Mouse (Mus musculus) limb, embryonic 11.5 days (tissue): ENCODE measurements around the gene Bdkrb2. TPM values are rescaled to one million over a fixed set of nuclear protein-coding genes. Genes with fewer than 3 reads are reported as not detected.
A peak's percentile ranks its signal among the peaks of the same experiment; 100 is the strongest.

Experiments used
- ATAC-seq: fragments of 200-750 bp; cut with Nextera tagmentation; 2 replicates; pipeline ENCODE4 v1.8.0; 2017; ENCODE audit warnings: low read depth; ENCODE audit not compliant: insufficient number of reproducible peaks, low FRiP score, low TSS enrichment
- DNase-seq: peaks from one replicate; pipeline ENCODE4 v3.0.0-alpha.2; 2015; ENCODE audit warnings: low spot score
- H3K27ac ChIP-seq: fragments of 300-500 bp; sonication (generic); replicated peaks from 2 replicates; pipeline ENCODE4 v1.5.1; 2014; ENCODE audit warnings: low read depth, mild to moderate bottlenecking, low read length
- H3K27me3 ChIP-seq: fragments of 300-500 bp; sonication (generic); 2 replicates; pipeline ENCODE4 v1.6.1; 2014; ENCODE audit warnings: mild to moderate bottlenecking, low read length, mixed read lengths; ENCODE audit not compliant: control insufficient read depth, insufficient read depth
- H3K36me3 ChIP-seq: fragments of 300-500 bp; sonication (generic); 2 replicates; pipeline ENCODE4 v1.6.1; 2014; ENCODE audit warnings: mild to moderate bottlenecking, low read length, moderate library complexity, mixed read lengths; ENCODE audit not compliant: control insufficient read depth, insufficient read depth
- H3K4me1 ChIP-seq: fragments of 300-500 bp; sonication (generic); 2 replicates; pipeline ENCODE4 v1.6.1; 2014; ENCODE audit warnings: low read length, mixed read lengths; ENCODE audit not compliant: control insufficient read depth, insufficient read depth
- H3K4me2 ChIP-seq: fragments of 300-500 bp; sonication (generic); 2 replicates; pipeline ENCODE4 v1.6.1; 2014; ENCODE audit warnings: low read depth, mild to moderate bottlenecking, moderate library complexity; ENCODE audit not compliant: severe bottlenecking
- H3K4me3 ChIP-seq: fragments of 300-500 bp; sonication (generic); 2 replicates; pipeline ENCODE4 v1.5.1; 2014; ENCODE audit warnings: low read depth, low read length
- H3K9ac ChIP-seq: fragments of 300-500 bp; sonication (generic); 2 replicates; pipeline ENCODE4 v1.6.1; 2014; ENCODE audit warnings: mild to moderate bottlenecking, low read length
- H3K9me3 ChIP-seq: fragments of 300-500 bp; sonication (generic); 2 replicates; pipeline ENCODE4 v1.6.1; 2016; ENCODE audit warnings: low read length; ENCODE audit not compliant: control insufficient read depth
- WGBS: fragments of 180-500 bp; shearing (Covaris S2); extraction: QIAGEN DNeasy Blood & Tissue Kit; methylation state at CpG from one replicate; pipeline ENCODE4 v1.1.7; 2014; 5-methylcytosine and 5-hydroxymethylcytosine counted together
- polyA plus RNA-seq: library from polyadenylated mRNA; unstranded; fragments of >200 nt; fragmentation: Nextera tagmentation; extraction: Ambion mirVana; gene quantifications from 2 replicates; pipeline ENCODE4 v1.2.1, GENCODE M21; 2014

The Bdkrb2 gene
- polyA plus RNA-seq, 1 experiment from 2014 or later = 0.28 TPM

- 78% methylated on average over 4 of the region's 4 CpGs for WGBS
- DNase-seq (no peak), ATAC-seq (no peak)
- Histone ChIP-seq H3K4me3 (no peak overlapping the region), H3K9me3 (no peaks in the 10 kb centered on the region), H3K9ac (no peak overlapping the region), H3K36me3 (no peaks in the 10 kb centered on the region), H3K27ac (no peak overlapping the region), H3K4me2 (no peak overlapping the region), H3K27me3 (no peaks in the 10 kb centered on the region), H3K4me1 (peaks cover 4% of the 10 kb centered on the region; the same call in 1 of the 2 replicates)
Observed at GRCm38 (mm10) chr12:105549835-105550802, 12.9 kb upstream of the Bdkrb2 start.

DNA sequence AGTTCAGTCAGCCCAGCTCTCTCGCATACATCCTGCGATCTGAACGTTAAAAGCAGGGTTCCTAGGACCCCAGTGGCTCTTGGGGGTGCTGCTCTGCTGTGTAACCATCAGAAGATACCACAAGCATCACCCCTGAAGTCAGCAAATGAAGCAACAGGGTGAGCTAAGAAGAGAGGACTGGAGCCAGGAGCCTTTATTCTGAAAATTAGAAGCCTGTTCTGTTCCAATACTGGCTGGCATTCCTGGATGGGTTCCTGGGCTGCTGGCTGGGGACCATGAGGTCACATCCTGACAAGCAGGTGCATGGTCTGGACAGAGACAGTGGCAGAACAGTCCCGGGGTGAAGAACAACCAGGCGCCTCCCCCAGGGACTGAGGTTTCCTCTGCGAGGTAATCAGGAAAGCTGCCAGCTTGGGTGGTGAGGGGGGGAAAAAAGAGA, 11.5 kb upstream of the Bdkrb2 start:
- H3K9ac ChIP-seq = no peak overlapping the region
- H3K36me3 ChIP-seq = no peaks in the 10 kb centered on the region
- no peak overlapping the region for H3K4me3 ChIP-seq
- no peak overlapping the region for H3K4me2 ChIP-seq
- H3K4me1 ChIP-seq = no peaks in the 10 kb centered on the region
- 75% methylated on average over 6 of the region's 6 CpGs for WGBS
- no peaks in the 10 kb centered on the region for H3K27me3 ChIP-seq
- ATAC-seq = no peak
- DNase-seq = no peak
- no peak overlapping the region for H3K27ac ChIP-seq
- no peaks in the 10 kb centered on the region for H3K9me3 ChIP-seq

GRCm38 (mm10) chr12:105554151-105554772, 8.8 kb upstream of the Bdkrb2 start:
- H3K27ac ChIP-seq = no peak overlapping the region
- WGBS = 80% methylated on average over 8 of the region's 8 CpGs

GRCm38 (mm10) chr12:105555172-105555571, 7.9 kb upstream of the Bdkrb2 start:
- ATAC-seq = no peak
- DNase-seq = no peak
- 55% methylated on average over 5 of the region's 5 CpGs for WGBS
- Histone ChIP-seq H3K27ac (no peak overlapping the region), H3K9ac (no peak overlapping the region), H3K9me3 (no peaks in the 10 kb centered on the region), H3K27me3 (no peaks in the 10 kb centered on the region), H3K4me2 (no peak overlapping the region), H3K36me3 (no peaks in the 10 kb centered on the region), H3K4me1 (no peaks in the 10 kb centered on the region), H3K4me3 (no peak overlapping the region)

More at GRCm38 (mm10) chr12:105554151-105554772, 8.8 kb upstream of the Bdkrb2 start:
- no peak overlapping the region for H3K9ac ChIP-seq
- no peak overlapping the region for H3K4me3 ChIP-seq
- H3K27me3 ChIP-seq = no peaks in the 10 kb centered on the region
- DNase-seq (no peak), ATAC-seq (no peak)
- H3K4me1 ChIP-seq = no peaks in the 10 kb centered on the region
- H3K36me3 ChIP-seq = no peaks in the 10 kb centered on the region
- H3K9me3 ChIP-seq = no peaks in the 10 kb centered on the region
- no peak overlapping the region for H3K4me2 ChIP-seq

GRCm38 (mm10) chr12:105557250-105557925, 5.6 kb upstream of the Bdkrb2 start:
- Histone ChIP-seq H3K4me2 (no peak overlapping the region), H3K4me1 (no peaks in the 10 kb centered on the region), H3K27ac (no peak overlapping the region), H3K9ac (no peak overlapping the region), H3K9me3 (no peaks in the 10 kb centered on the region), H3K27me3 (peaks cover 4% of the 10 kb centered on the region; the same call in 1 of the 2 replicates), H3K4me3 (no peak overlapping the region), H3K36me3 (no peaks in the 10 kb centered on the region)
- WGBS = 58% methylated on average over 7 of the region's 7 CpGs
- no peak for DNase-seq
- ATAC-seq = no peak

- H3K27ac ChIP-seq = no peak overlapping the region
- H3K27me3 ChIP-seq = peaks cover 25% of the 10 kb centered on the region
- H3K36me3 ChIP-seq = no peaks in the 10 kb centered on the region
- H3K4me3 ChIP-seq = no peak overlapping the region
- DNase-seq (no peak), ATAC-seq (no peak)
- no peak overlapping the region for H3K4me2 ChIP-seq
- H3K9ac ChIP-seq = no peak overlapping the region
- 56% methylated on average over 8 of the region's 8 CpGs for WGBS
- peaks cover 13% of the 10 kb centered on the region; the same call in 1 of the 2 replicates for H3K4me1 ChIP-seq
- H3K9me3 ChIP-seq = no peaks in the 10 kb centered on the region
Observed at GRCm38 (mm10) chr12:105561007-105561534, 2.0 kb upstream of the Bdkrb2 start.

GRCm38 (mm10) chr12:105562056-105562820, 788 bp upstream of the Bdkrb2 start:
- H3K27me3 ChIP-seq = peaks cover 25% of the 10 kb centered on the region
- H3K36me3 ChIP-seq = no peaks in the 10 kb centered on the region
- DNase-seq (no peak), ATAC-seq (no peak)
- H3K4me3 ChIP-seq = peak overlapping the region; percentile 30; the same call in 1 of the 2 replicates
- H3K9me3 ChIP-seq = no peaks in the 10 kb centered on the region
- no peak overlapping the region for H3K27ac ChIP-seq
- 32% methylated on average over 8 of the region's 8 CpGs for WGBS
- H3K9ac ChIP-seq = no peak overlapping the region
- peak overlapping the region; percentile 51 for H3K4me2 ChIP-seq
- H3K4me1 ChIP-seq = peaks cover 13% of the 10 kb centered on the region; the same call in 1 of the 2 replicates
